Mouse (Mus musculus) MEL (cell line): ENCODE results near the gene Neurl4. TPM values are rescaled to one million over a fixed set of nuclear protein-coding genes. Genes with fewer than 3 reads are reported as not detected.

ENCODE experiments used
- DNase-seq: peaks from one replicate; pipeline ENCODE4 v3.0.0; 2011; ENCODE audit warnings: low read depth, low spot score
- H3K27ac ChIP-seq: 2 replicates; pipeline ENCODE4 v1.5.1; 2012; ENCODE audit warnings: low read depth, mild to moderate bottlenecking, control low read depth, low read length, moderate library complexity; ENCODE audit not compliant: control insufficient read depth
- H3K27me3 ChIP-seq, 2 experiments: fragments of 150-350 bp in 1 of 2; sonication (generic) in 1 of 2; 2 replicates each; pipeline ENCODE4 v1.6.1; 2012; ENCODE audit warnings: low read length in 2 of 2, mild to moderate bottlenecking in 2 of 2, improper control_type of control experiment in 1 of 2, moderate library complexity in 1 of 2; ENCODE audit not compliant: insufficient read depth in 2 of 2, control insufficient read depth in 1 of 2
- H3K36me3 ChIP-seq, 2 experiments: 2 replicates each; pipeline ENCODE4 v1.6.1; 2012 to 2014; ENCODE audit warnings: low read length in 2 of 2, improper control_type of control experiment in 1 of 2, inconsistent platforms in 1 of 2, mild to moderate bottlenecking in 1 of 2; ENCODE audit not compliant: insufficient read depth in 2 of 2, control insufficient read depth in 1 of 2
- H3K4me1 ChIP-seq, 2 experiments: fragments of 150-350 bp in 1 of 2; sonication (generic) in 1 of 2; 2 replicates each; pipeline ENCODE4 v1.6.1; 2012; ENCODE audit warnings: low read length in 2 of 2, improper control_type of control experiment in 1 of 2, mild to moderate bottlenecking in 1 of 2; ENCODE audit not compliant: insufficient read depth in 2 of 2, control insufficient read depth in 1 of 2
- H3K4me3 ChIP-seq, 2 experiments: fragments of 150-350 bp in 1 of 2; sonication (generic) in 1 of 2; 2 replicates each; pipeline ENCODE4 v1.5.1; 2012; ENCODE audit warnings: low read depth in 2 of 2, low read length in 2 of 2, mild to moderate bottlenecking in 2 of 2, moderate library complexity in 2 of 2, control low read depth in 1 of 2, improper control_type of control experiment in 1 of 2; ENCODE audit not compliant: control insufficient read depth in 1 of 2, insufficient read depth in 1 of 2
- H3K79me2 ChIP-seq: 2 replicates; pipeline ENCODE4 v1.6.1; 2012; ENCODE audit warnings: mild to moderate bottlenecking, low read length, moderate library complexity; ENCODE audit not compliant: control insufficient read depth, poor library complexity, insufficient read depth
- H3K9ac ChIP-seq: 2 replicates; pipeline ENCODE4 v1.6.1; 2012; ENCODE audit warnings: low read depth, mild to moderate bottlenecking, control low read depth, low read length, moderate library complexity; ENCODE audit not compliant: control insufficient read depth, poor library complexity, severe bottlenecking
- H3K9me3 ChIP-seq: fragments of 150-350 bp; sonication (generic); replicated peaks from 2 replicates; pipeline ENCODE4 v1.6.1; 2012; ENCODE audit warnings: mild to moderate bottlenecking, low read length, improper control_type of control experiment, moderate library complexity; ENCODE audit not compliant: insufficient read depth
- BHLHE40 ChIP-seq: IDR thresholded peaks from 2 replicates; pipeline ENCODE4 v1.6.1; 2012; ENCODE audit warnings: low read depth, mild to moderate bottlenecking, inconsistent platforms, low read length, improper control_type of control experiment, borderline replicate concordance
- CHD1 ChIP-seq: IDR thresholded peaks from 2 replicates; pipeline ENCODE4 v1.6.1; 2012; ENCODE audit warnings: low read depth, mild to moderate bottlenecking, inconsistent platforms, low read length, improper control_type of control experiment
- CHD2 ChIP-seq: IDR thresholded peaks from 2 replicates; pipeline ENCODE4 v1.6.1; 2011; ENCODE audit warnings: low read length, improper control_type of control experiment
- ELF1 ChIP-seq: IDR thresholded peaks from 2 replicates; pipeline ENCODE4 v1.6.1; 2014; ENCODE audit warnings: low read depth, mild to moderate bottlenecking, inconsistent platforms, low read length, improper control_type of control experiment, moderate library complexity
- EP300 ChIP-seq, 2 experiments: IDR thresholded peaks; 2 replicates each; pipeline ENCODE4 v1.6.1; 2011; ENCODE audit warnings: improper control_type of control experiment in 2 of 2, low read length in 2 of 2, low read depth in 1 of 2, mild to moderate bottlenecking in 1 of 2
- GATA1 ChIP-seq: IDR thresholded peaks from 2 replicates; pipeline ENCODE4 v1.6.1; 2011; ENCODE audit warnings: low read depth, low read length, improper control_type of control experiment
- HCFC1 ChIP-seq: IDR thresholded peaks from 2 replicates; pipeline ENCODE4 v1.6.1; 2012; ENCODE audit warnings: low read depth, mild to moderate bottlenecking, inconsistent platforms, low read length, improper control_type of control experiment, moderate library complexity
- KAT2A ChIP-seq: conservative IDR thresholded peaks from 2 replicates; pipeline ENCODE4 v1.6.1; 2012; ENCODE audit warnings: low read depth, low read length, improper control_type of control experiment, inconsistent platforms
- NELFE ChIP-seq: IDR thresholded peaks from 2 replicates; pipeline ENCODE4 v1.6.1; 2011; ENCODE audit warnings: low read depth, low read length, improper control_type of control experiment
- NRF1 ChIP-seq: IDR thresholded peaks from 2 replicates; pipeline ENCODE4 v1.6.1; 2014; ENCODE audit warnings: low read depth, mild to moderate bottlenecking, inconsistent platforms, low read length, improper control_type of control experiment, moderate library complexity; ENCODE audit not compliant: poor library complexity, insufficient read depth, severe bottlenecking
- POLR2AphosphoS2 ChIP-seq: IDR thresholded peaks from 2 replicates; pipeline ENCODE4 v1.6.1; 2011; ENCODE audit warnings: low read length, improper control_type of control experiment
- RAD21 ChIP-seq: IDR thresholded peaks from 2 replicates; pipeline ENCODE4 v1.6.1; 2011; ENCODE audit warnings: mild to moderate bottlenecking, low read depth, low read length, improper control_type of control experiment
- RCOR1 ChIP-seq: IDR thresholded peaks from 2 replicates; pipeline ENCODE4 v1.6.1; 2012; ENCODE audit warnings: low read depth, mild to moderate bottlenecking, inconsistent platforms, low read length, improper control_type of control experiment
- SIN3A ChIP-seq: IDR thresholded peaks from 2 replicates; pipeline ENCODE4 v1.6.1; 2012; ENCODE audit warnings: low read length, improper control_type of control experiment, inconsistent platforms
- TBP ChIP-seq: IDR thresholded peaks from 2 replicates; pipeline ENCODE4 v1.8.0; 2011; ENCODE audit warnings: low read depth, low read length, improper control_type of control experiment
- UBTF ChIP-seq: IDR thresholded peaks from 2 replicates; pipeline ENCODE4 v1.6.1; 2012; ENCODE audit warnings: low read depth, mild to moderate bottlenecking, inconsistent platforms, low read length, improper control_type of control experiment, moderate library complexity, borderline replicate concordance; ENCODE audit not compliant: insufficient read depth
- ZKSCAN1 ChIP-seq: IDR thresholded peaks from 2 replicates; pipeline ENCODE4 v1.6.1; 2012; ENCODE audit warnings: low read depth, mild to moderate bottlenecking, inconsistent platforms, low read length, improper control_type of control experiment, moderate library complexity
- ZMIZ1 ChIP-seq: IDR thresholded peaks from 2 replicates; pipeline ENCODE4 v1.6.1; 2012; ENCODE audit warnings: low read depth, mild to moderate bottlenecking, inconsistent platforms, low read length, improper control_type of control experiment, moderate library complexity
- polyA plus RNA-seq, 2 experiments: library from polyadenylated mRNA; stranded (reverse) in 1 of 2; unstranded in 1 of 2; fragments of >175 nt in 1 of 2; fragments of >200 nt in 1 of 2; gene quantifications; 2 replicates each; pipeline versions ENCODE4 v1.2.1 to v1.2.4; 2012; ENCODE audit warnings: low replicate concordance in 2 of 2, low read depth in 1 of 2; ENCODE audit not compliant: insufficient read length in 2 of 2, insufficient read depth in 1 of 2, missing spikeins in 1 of 2
- total RNA-seq: library from RNA; depleted of rRNA; stranded (reverse); fragments of 300-350 nt; gene quantifications from 2 replicates; pipeline ENCODE4 v1.2.3, GENCODE M21; 2012

The Neurl4 gene
- total and polyA plus RNA-seq, 3 experiments, result 50.9 to 58.0 TPM; not detected in 1

DNA sequence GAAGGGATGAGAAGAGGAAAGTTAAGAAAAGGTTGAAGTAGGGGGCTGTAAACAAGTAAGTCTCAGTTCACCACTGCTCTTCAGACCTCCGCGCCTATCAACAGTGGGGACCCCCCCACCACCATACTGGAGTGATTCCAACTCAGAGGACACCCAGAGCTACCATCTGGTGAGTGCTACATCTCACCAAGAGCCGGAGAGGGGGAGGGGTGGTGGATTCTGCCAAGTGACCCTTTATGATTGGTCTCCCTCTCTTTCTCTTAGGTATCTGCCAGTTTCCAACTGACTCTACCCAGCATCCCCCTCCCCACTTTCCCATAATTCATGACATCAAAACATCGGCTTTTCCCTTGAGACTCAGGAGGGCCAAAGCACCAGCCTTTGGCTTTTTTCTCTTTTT lies 40.1 kb downstream of the Neurl4 start:
- Histone ChIP-seq H3K36me3 (no peaks in the 10 kb centered on the region), H3K9ac (no peak overlapping the region), H3K4me1 (no peaks in the 10 kb centered on the region), H3K27ac (no peak overlapping the region), H3K79me2 (no peaks in the 10 kb centered on the region), H3K9me3 (no peaks in the 10 kb centered on the region), H3K27me3 (peaks cover 10 to 14% of the 10 kb centered on the region in 2 experiments), H3K4me3 (no peak overlapping the region)
- no peak for DNase-seq
- no peak for TF ChIP-seq EP300 (IDR thresholded peaks at IDR 0.05; ENCODE audit: low read depth in 1 of 2, low read length in 2 of 2)
- TF ChIP-seq UBTF, result no peak
- TF ChIP-seq ELF1, result no peak
- TF ChIP-seq POLR2AphosphoS2, result no peak

- TF ChIP-seq TBP (no peak), GATA1 (no peak), EP300 (IDR thresholded peaks at IDR 0.05; ENCODE audit: low read depth in 1 of 2, low read length in 2 of 2) (no peak), KAT2A (no peak), SIN3A (no peak), CHD1 (no peak), NELFE (no peak), RAD21 (no peak), ZMIZ1 (no peak), RCOR1 (no peak), CHD2 (no peak), ZKSCAN1 (no peak), NRF1 (no peak), HCFC1 (no peak), BHLHE40 (no peak)
- TF ChIP-seq, all 39 proteins: peak for 0
- no peak for DNase-seq
- H3K9ac ChIP-seq, result no peak overlapping the region
- no peak overlapping the region for H3K27ac ChIP-seq
- H3K27me3 ChIP-seq, result peaks cover 8 to 14% of the 10 kb centered on the region in 2 experiments
- no peaks in the 10 kb centered on the region for H3K79me2 ChIP-seq
- no peaks in the 10 kb centered on the region for H3K9me3 ChIP-seq
- no peaks in the 10 kb centered on the region; a peak in 1 of 4 replicates for H3K36me3 ChIP-seq
- no peak overlapping the region for H3K4me3 ChIP-seq
- H3K4me1 ChIP-seq, result peaks cover 0 to 11% of the 10 kb centered on the region in 2 experiments; a peak in 2 of 4 replicates
These were observed 44.3 kb downstream of the Neurl4 start for GRCm38 (mm10) chr11:69945216-69945615.
